Mouse (Mus musculus): ENCODE measurements around the gene Moap1. TPM values are rescaled to one million over a fixed set of nuclear protein-coding genes. Genes with fewer than 3 reads are reported as not detected.

Moap1 gene
- total and polyA plus RNA-seq, 3 experiments: 8.2 to 8.4 TPM; not detected in 1

DNA sequence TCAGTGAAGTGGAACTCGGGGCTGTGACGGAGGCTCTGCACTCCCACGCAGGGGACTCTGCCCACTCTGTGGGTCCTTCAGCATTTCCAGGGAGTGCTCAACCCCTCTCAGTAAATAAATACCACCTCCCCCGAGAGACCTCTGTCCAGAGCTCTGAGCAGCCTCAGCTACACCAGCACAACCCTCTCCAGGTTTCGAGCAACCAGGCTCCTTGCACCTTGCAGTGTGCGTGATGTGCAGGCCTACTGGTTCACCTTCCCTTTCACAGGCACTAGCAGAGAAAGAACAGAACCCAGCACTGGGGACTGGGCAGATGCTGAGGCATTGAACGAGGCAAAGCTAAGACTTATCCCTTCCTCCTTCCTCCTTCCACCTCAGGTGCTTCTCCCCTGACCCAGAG lies 46.1 kb downstream of the Moap1 start (continued):
- TF ChIP-seq SMC3 (IDR thresholded peaks at IDR 0.05; ENCODE audit: low read depth, low read length) (no peak), HCFC1 (IDR thresholded peaks at IDR 0.05; ENCODE audit: low read depth, low read length) (no peak), GATA1 (IDR thresholded peaks at IDR 0.05; ENCODE audit: low read depth, low read length) (no peak)

DNA sequence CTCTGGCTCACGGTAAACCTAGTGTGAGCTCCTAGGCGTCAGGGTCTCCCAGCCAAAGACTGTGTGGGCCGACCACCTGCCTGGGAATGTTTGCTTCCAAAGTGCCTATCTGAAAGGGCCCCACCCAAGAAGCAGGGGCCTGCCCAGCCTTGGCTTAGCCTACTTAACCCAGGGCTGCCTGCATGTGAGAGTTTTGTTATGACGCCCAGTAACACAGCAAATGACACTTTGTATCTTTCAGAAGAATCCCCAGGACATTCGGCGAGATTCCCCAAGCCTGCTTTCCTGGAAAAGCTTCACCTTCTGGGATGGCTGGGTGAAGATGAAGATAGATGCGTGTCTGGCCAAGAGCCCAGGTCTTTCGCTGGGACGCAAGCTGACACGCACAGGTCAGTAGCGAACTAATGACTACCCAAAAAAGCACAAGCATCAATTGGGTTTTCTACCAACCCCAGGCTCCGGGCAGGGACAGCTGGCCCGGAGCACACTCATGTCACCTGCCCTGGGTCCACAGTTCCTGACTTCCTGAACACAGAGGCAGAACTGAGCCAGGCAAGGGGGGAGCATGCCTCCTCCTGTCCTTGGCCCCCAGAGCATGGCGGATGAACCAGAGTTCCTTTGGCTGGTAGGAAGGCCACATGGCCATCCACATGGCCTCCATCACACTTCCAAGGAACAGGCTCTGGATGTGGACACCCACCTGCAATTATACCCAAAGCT lies 46.7 kb downstream of the Moap1 start:
- Histone ChIP-seq H3K27me3 (ENCODE audit: control insufficient read depth in 1 of 2, insufficient read depth in 2 of 2, low read length in 2 of 2) (no peaks in the 10 kb centered on the region), H3K4me3 (ENCODE audit: control insufficient read depth in 1 of 2, insufficient read depth in 1 of 2, low read depth in 2 of 2, low read length in 2 of 2) (no peak overlapping the region), H3K4me1 (ENCODE audit: control insufficient read depth in 1 of 2, insufficient read depth in 2 of 2, low read length in 2 of 2) (no peaks in the 10 kb centered on the region), H3K9me3 (replicated peaks; ENCODE audit: insufficient read depth, low read length) (no peaks in the 10 kb centered on the region), H3K9ac (ENCODE audit: control insufficient read depth, low read depth, low read length, poor library complexity, severe bottlenecking) (no peak overlapping the region), H3K79me2 (ENCODE audit: control insufficient read depth, insufficient read depth, low read length, poor library complexity) (peaks cover 17% of the 10 kb centered on the region), H3K27ac (ENCODE audit: control insufficient read depth, low read depth, low read length) (no peak overlapping the region), H3K36me3 (ENCODE audit: control insufficient read depth in 1 of 2, insufficient read depth in 2 of 2, low read length in 2 of 2) (no peaks in the 10 kb centered on the region)
- TF ChIP-seq EP300 (IDR thresholded peaks at IDR 0.05; ENCODE audit: low read depth in 1 of 2, low read length in 2 of 2) (no peak), MAZ (IDR thresholded peaks at IDR 0.05; ENCODE audit: low read depth, low read length) (no peak), JUND (IDR thresholded peaks at IDR 0.05; ENCODE audit: low read depth, low read length) (no peak), GABPA (IDR thresholded peaks at IDR 0.05; ENCODE audit: low read depth, low read length) (no peak), ELF1 (IDR thresholded peaks at IDR 0.05; ENCODE audit: low read depth, low read length) (no peak), POLR2AphosphoS5 (IDR thresholded peaks at IDR 0.05; ENCODE audit: borderline replicate concordance, low read depth, low read length) (no peak), CHD2 (IDR thresholded peaks at IDR 0.05; ENCODE audit: low read length) (no peak)
- DNase-seq (ENCODE audit: low read depth, low spot score): no peak

DNA sequence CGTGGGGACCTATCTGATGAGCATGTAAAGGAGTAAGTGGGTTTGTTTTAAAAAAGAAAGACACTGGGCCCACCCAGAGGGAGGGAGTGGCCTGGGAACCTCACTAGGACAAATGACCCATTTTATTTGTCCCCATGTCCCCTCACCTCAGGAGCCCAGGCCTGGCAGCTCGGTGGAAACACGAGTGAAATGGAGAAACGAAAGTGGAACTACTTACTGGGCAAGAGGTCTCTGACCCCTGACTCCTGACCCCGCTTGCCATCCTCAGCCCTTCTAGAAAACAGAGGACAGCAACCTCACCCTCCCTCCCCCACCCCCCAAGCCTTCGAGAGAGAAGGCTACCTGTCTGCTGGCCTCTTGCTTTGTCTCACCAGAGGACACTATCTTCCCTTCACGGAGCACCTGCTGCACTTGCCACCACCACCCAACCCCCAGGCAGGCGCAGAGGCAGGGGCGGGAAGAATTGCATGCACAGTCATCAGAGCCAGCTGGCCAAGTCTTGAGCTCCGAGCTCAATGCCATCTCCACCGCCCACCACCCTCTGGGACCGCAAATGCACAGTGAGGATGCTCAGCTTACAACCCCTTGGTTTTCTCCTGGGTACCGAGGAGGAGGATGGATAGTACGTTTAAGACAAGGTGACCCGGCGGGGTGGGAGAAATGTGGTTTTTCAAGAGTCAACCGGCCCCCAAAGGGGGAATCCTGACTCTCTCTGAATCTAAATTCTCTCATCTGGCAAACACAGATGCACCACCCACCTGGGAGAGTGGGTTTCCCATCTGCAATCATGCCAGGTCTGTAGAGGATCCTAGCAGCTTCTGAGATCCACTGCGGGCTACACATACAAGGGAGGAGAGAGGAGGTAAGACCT lies 47.9 kb downstream of the Moap1 start:
- Histone ChIP-seq H3K4me3 (ENCODE audit: control insufficient read depth in 1 of 2, insufficient read depth in 1 of 2, low read depth in 2 of 2, low read length in 2 of 2) (no peak overlapping the region), H3K36me3 (ENCODE audit: control insufficient read depth in 1 of 2, insufficient read depth in 2 of 2, low read length in 2 of 2) (no peaks in the 10 kb centered on the region), H3K4me1 (ENCODE audit: control insufficient read depth in 1 of 2, insufficient read depth in 2 of 2, low read length in 2 of 2) (no peaks in the 10 kb centered on the region), H3K27ac (ENCODE audit: control insufficient read depth, low read depth, low read length) (no peak overlapping the region), H3K27me3 (ENCODE audit: control insufficient read depth in 1 of 2, insufficient read depth in 2 of 2, low read length in 2 of 2) (no peaks in the 10 kb centered on the region), H3K79me2 (ENCODE audit: control insufficient read depth, insufficient read depth, low read length, poor library complexity) (peaks cover 10% of the 10 kb centered on the region), H3K9me3 (replicated peaks; ENCODE audit: insufficient read depth, low read length) (no peaks in the 10 kb centered on the region), H3K9ac (ENCODE audit: control insufficient read depth, low read depth, low read length, poor library complexity, severe bottlenecking) (no peak overlapping the region)
- TF ChIP-seq MAX (IDR thresholded peaks at IDR 0.05; ENCODE audit: low read length): no peak
- TF ChIP-seq SMC3 (IDR thresholded peaks at IDR 0.05; ENCODE audit: low read depth, low read length): no peak
- TF ChIP-seq SIN3A (IDR thresholded peaks at IDR 0.05; ENCODE audit: low read length): no peak
- no peak for TF ChIP-seq USF2 (IDR thresholded peaks at IDR 0.05; ENCODE audit: borderline replicate concordance in 1 of 2, insufficient read depth in 1 of 2, low read depth in 1 of 2, low read length in 2 of 2)
- TF ChIP-seq HCFC1 (IDR thresholded peaks at IDR 0.05; ENCODE audit: low read depth, low read length): no peak
- TF ChIP-seq CHD1 (IDR thresholded peaks at IDR 0.05; ENCODE audit: low read depth, low read length): no peak
- no peak for TF ChIP-seq KAT2A (conservative IDR thresholded peaks at IDR 0.05; ENCODE audit: low read depth, low read length)
- no peak for TF ChIP-seq CHD2 (IDR thresholded peaks at IDR 0.05; ENCODE audit: low read length)
- no peak for TF ChIP-seq BHLHE40 (IDR thresholded peaks at IDR 0.05; ENCODE audit: borderline replicate concordance, low read depth, low read length)
- TF ChIP-seq POLR2AphosphoS2 (IDR thresholded peaks at IDR 0.05; ENCODE audit: low read length): no peak
- TF ChIP-seq MEF2A (IDR thresholded peaks at IDR 0.05; ENCODE audit: extremely low read depth, insufficient replicate concordance, low read depth, low read length, poor library complexity, severe bottlenecking): no peak
- TF ChIP-seq GABPA (IDR thresholded peaks at IDR 0.05; ENCODE audit: low read depth, low read length): no peak
- TF ChIP-seq MYC (IDR thresholded peaks at IDR 0.05; ENCODE audit: low read depth, low read length): no peak
- no peak for TF ChIP-seq MXI1 (IDR thresholded peaks at IDR 0.05; ENCODE audit: low read depth, low read length)
- no peak for TF ChIP-seq E2F4 (IDR thresholded peaks at IDR 0.05; ENCODE audit: borderline replicate concordance, low read depth, low read length)
- TF ChIP-seq RCOR1 (IDR thresholded peaks at IDR 0.05; ENCODE audit: low read depth, low read length): no peak
- TF ChIP-seq RAD21 (IDR thresholded peaks at IDR 0.05; ENCODE audit: low read depth, low read length): no peak
- TF ChIP-seq ZC3H11A (IDR thresholded peaks at IDR 0.05; ENCODE audit: low read depth, low read length): no peak
- no peak for TF ChIP-seq TBP (IDR thresholded peaks at IDR 0.05; ENCODE audit: low read depth, low read length)
- DNase-seq (ENCODE audit: low read depth, low spot score): no peak
